Mouse (Mus musculus) skeletal muscle tissue, postnatal 0 days (tissue): Measurements from ENCODE around the gene Gm29110. TPM values are rescaled to one million over a fixed set of nuclear protein-coding genes. Genes with fewer than 3 reads are reported as not detected.

ENCODE experiments used
- polyA plus RNA-seq: library from polyadenylated mRNA; unstranded; fragments of >200 nt; fragmentation: Nextera tagmentation; extraction: Ambion mirVana; gene quantifications from 2 replicates; pipeline ENCODE4 v1.2.1, GENCODE M21; 2015

Gm29110 gene
- not detected in 2 replicates for polyA plus RNA-seq

DNA sequence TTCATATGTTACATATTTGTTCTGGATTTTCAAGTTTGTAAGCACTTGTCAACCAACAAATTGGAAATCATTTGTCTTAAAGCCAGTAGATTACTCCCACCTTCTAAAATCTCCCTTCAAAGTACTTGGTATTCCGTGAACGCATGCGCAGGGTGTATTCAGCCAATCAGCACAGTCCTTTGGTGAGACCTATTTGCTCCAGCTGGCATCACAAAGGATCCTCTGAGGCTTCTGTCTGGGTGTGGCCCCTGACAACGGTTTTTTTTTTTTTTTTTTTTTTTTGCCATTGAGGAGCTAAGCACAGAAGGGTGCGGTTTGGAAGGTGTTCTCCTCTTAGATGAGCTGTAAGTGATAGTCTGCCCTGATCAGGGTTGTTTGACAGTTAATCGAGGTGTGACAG is at the start of gene Gm29110:
Gm29110 (plus strand) TSS at position 301 of the 400 bp plus-strand sequence.

Other genes starting within 250 kb of the Gm29110 start
- gene Gm21913, start 153.4 kb downstream of the Gm29110 start, polyA plus RNA-seq, result not detected in 2 replicates